Mouse (Mus musculus) myocyte (in vitro differentiated cells): Measurements from ENCODE around the gene Gm7102. TPM values are rescaled to one million over a fixed set of nuclear protein-coding genes. Genes with fewer than 3 reads are reported as not detected.

Experiments
- H3K27me3 ChIP-seq: one replicate; pipeline ENCODE4 v1.6.1; 2011; ENCODE audit not compliant: control insufficient read depth, insufficient read depth, insufficient read length
- H3K36me3 ChIP-seq: one replicate; pipeline ENCODE4 v1.6.1; 2011; ENCODE audit not compliant: control insufficient read depth, insufficient read depth
- H3K4me2 ChIP-seq: one replicate; pipeline ENCODE4 v1.6.1; 2011; ENCODE audit warnings: low read depth, control low read depth
- H3K4me3 ChIP-seq: one replicate; pipeline ENCODE4 v1.5.1; 2011; ENCODE audit warnings: mild to moderate bottlenecking, control low read depth, moderate library complexity
- H3K79me2 ChIP-seq: one replicate; pipeline ENCODE4 v1.6.1; 2011; ENCODE audit not compliant: control insufficient read depth, insufficient read depth
- H3ac ChIP-seq: one replicate; pipeline ENCODE4 v1.6.1; 2011; ENCODE audit not compliant: control insufficient read depth, insufficient read length
- CEBPB ChIP-seq: IDR thresholded peaks from 2 replicates; pipeline ENCODE4 v1.6.1; 2011; ENCODE audit warnings: mild to moderate bottlenecking, moderate library complexity; ENCODE audit not compliant: poor library complexity, insufficient read depth, severe bottlenecking
- E2F4 ChIP-seq: IDR thresholded peaks from one replicate; pipeline ENCODE4 v1.6.1; 2011; ENCODE audit warnings: mild to moderate bottlenecking, control low read depth, moderate library complexity; ENCODE audit not compliant: insufficient read depth
- MAX ChIP-seq: IDR thresholded peaks from one replicate; pipeline ENCODE4 v1.6.1; 2011; ENCODE audit warnings: low read depth, mild to moderate bottlenecking, control low read depth
- MYOD1 ChIP-seq, 3 experiments: IDR thresholded peaks; one replicate each; pipeline ENCODE4 v1.6.1; 2011; ENCODE audit warnings: control low read depth in 2 of 3, low read depth in 2 of 3, mild to moderate bottlenecking in 2 of 3, moderate library complexity in 1 of 3; ENCODE audit not compliant: insufficient read length in 2 of 3, control insufficient read depth in 1 of 3
- MYOG ChIP-seq, 3 experiments: IDR thresholded peaks; one replicate each; pipeline ENCODE4 v1.6.1; 2011; ENCODE audit warnings: control low read depth in 2 of 3, low read depth in 2 of 3, mild to moderate bottlenecking in 2 of 3; ENCODE audit not compliant: insufficient read length in 2 of 3, control insufficient read depth in 1 of 3, insufficient read depth in 1 of 3
- POLR2A ChIP-seq: IDR thresholded peaks from one replicate; pipeline ENCODE4 v1.6.1; 2011; ENCODE audit warnings: low read depth, mild to moderate bottlenecking, control low read depth, moderate library complexity; ENCODE audit not compliant: insufficient read length
- POLR2AphosphoS2 ChIP-seq: IDR thresholded peaks from one replicate; pipeline ENCODE4 v1.6.1; 2011; ENCODE audit warnings: low read depth, control low read depth; ENCODE audit not compliant: insufficient read length
- REST ChIP-seq: IDR thresholded peaks from one replicate; pipeline ENCODE4 v1.6.1; 2011; ENCODE audit warnings: mild to moderate bottlenecking, control low read depth, moderate library complexity; ENCODE audit not compliant: insufficient read depth, insufficient read length
- SRF ChIP-seq: IDR thresholded peaks from one replicate; pipeline ENCODE4 v1.6.1; 2011; ENCODE audit warnings: low read depth; ENCODE audit not compliant: control insufficient read depth, insufficient read length
- TCF12 ChIP-seq: IDR thresholded peaks from one replicate; pipeline ENCODE4 v1.6.1; 2011; ENCODE audit warnings: mild to moderate bottlenecking, control low read depth; ENCODE audit not compliant: poor library complexity, insufficient read depth, severe bottlenecking
- TCF3 ChIP-seq: IDR thresholded peaks from one replicate; pipeline ENCODE4 v1.6.1; 2011; ENCODE audit warnings: low read depth, control low read depth; ENCODE audit not compliant: insufficient read length
- USF1 ChIP-seq: IDR thresholded peaks from one replicate; pipeline ENCODE4 v1.6.1; 2011; ENCODE audit warnings: low read depth, mild to moderate bottlenecking, control low read depth, moderate library complexity
- polyA plus RNA-seq: library from polyadenylated mRNA; unstranded; fragments of >200 nt; fragmentation: generic; extraction: Trizol; gene quantifications from one replicate; pipeline ENCODE4 v1.2.1, GENCODE M21; 2012; ENCODE audit warnings: missing spikeins

Gm7102 gene
- polyA plus RNA-seq, 1 experiment, result not detected

DNA sequence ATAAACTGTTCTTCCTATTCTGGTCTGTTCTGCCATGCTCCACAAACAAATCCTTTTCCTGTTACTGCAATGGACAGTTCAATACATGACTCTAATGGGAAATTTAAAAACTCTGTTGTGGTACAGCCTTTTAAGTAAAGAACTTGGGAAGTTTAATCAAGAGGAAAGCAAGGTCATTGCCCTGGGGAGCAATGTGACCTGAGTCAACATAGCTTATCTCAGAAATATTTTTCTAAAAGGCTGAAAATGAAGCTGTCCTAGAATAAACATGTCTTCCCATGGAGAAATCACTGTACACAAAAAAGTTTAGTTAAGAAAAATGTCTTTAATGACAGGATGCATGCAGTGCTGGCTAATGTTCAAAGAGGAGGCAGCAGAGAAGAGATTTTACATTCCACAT, 37.5 kb downstream of the Gm7102 start:
- no peak for TF ChIP-seq TCF3
- TF ChIP-seq REST, result no peak
- no peak for TF ChIP-seq MYOD1 (IDR thresholded peaks at IDR 0.05; ENCODE audit: control insufficient read depth in 1 of 3, insufficient read length in 2 of 3, low read depth in 2 of 3)
- TF ChIP-seq POLR2AphosphoS2, result no peak
- no peak for TF ChIP-seq USF1
- TF ChIP-seq E2F4, result no peak
- no peak for TF ChIP-seq MYOG (IDR thresholded peaks at IDR 0.05; ENCODE audit: control insufficient read depth in 1 of 3, insufficient read depth in 1 of 3, insufficient read length in 2 of 3, low read depth in 2 of 3)
- TF ChIP-seq MAX, result no peak
- no peak for TF ChIP-seq SRF
- no peak for TF ChIP-seq TCF12
- TF ChIP-seq POLR2A, result no peak
- TF ChIP-seq CEBPB, result no peak

DNA sequence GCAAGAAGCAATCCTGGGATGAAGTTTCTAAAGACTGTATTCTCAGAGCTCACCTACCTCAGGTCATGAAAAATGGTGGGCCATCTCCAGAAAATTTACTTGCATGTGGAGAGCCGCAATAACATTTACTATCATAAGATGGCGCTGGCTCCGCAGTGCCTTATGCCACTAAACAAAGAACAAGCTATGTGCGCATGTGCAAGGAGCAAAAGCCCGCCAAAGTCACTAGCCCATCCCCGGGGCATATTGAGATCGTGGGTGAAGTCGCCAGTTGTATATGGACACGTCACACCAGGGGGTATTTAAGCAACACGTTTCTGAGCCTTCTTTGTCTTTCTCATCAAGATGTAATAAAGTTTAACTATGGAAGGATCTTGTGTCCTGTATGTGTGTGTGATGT, 45.0 kb downstream of the Gm7102 start:
- Histone ChIP-seq H3ac (no peak overlapping the region), H3K4me2 (no peak overlapping the region), H3K4me3 (no peak overlapping the region), H3K79me2 (no peaks in the 10 kb centered on the region), H3K27me3 (no peaks in the 10 kb centered on the region), H3K36me3 (peaks cover 6% of the 10 kb centered on the region)
- TF ChIP-seq TCF3 (no peak), E2F4 (no peak), TCF12 (no peak), MYOG (IDR thresholded peaks at IDR 0.05; ENCODE audit: control insufficient read depth in 1 of 3, insufficient read depth in 1 of 3, insufficient read length in 2 of 3, low read depth in 2 of 3) (no peak), POLR2AphosphoS2 (no peak), USF1 (no peak), SRF (no peak), MAX (no peak)

More for the DNA sequence above, 37.5 kb downstream of the Gm7102 start:
- Histone ChIP-seq H3ac (no peak overlapping the region), H3K4me2 (no peak overlapping the region), H3K27me3 (no peaks in the 10 kb centered on the region), H3K36me3 (peaks cover 6% of the 10 kb centered on the region), H3K4me3 (no peak overlapping the region), H3K79me2 (peaks cover 14% of the 10 kb centered on the region)

Other genes starting within 250 kb of the Gm7102 start
- 4.1 TPM for gene Zfp950, start 35.5 kb downstream of the Gm7102 start, polyA plus RNA-seq
- not detected for gene Gm6020, start 7.6 kb upstream of the Gm7102 start, polyA plus RNA-seq
- 0.58 TPM for gene Csf2ra, start 52.1 kb upstream of the Gm7102 start, polyA plus RNA-seq
- gene Gm21060, start 120.8 kb upstream of the Gm7102 start, polyA plus RNA-seq, result not detected